Mouse (Mus musculus) MEL (cell line): ENCODE measurements around the gene Zfp932. TPM values are rescaled to one million over a fixed set of nuclear protein-coding genes. Genes with fewer than 3 reads are reported as not detected.
"Not testable (repeated sequence)": the region's sequence is repeated elsewhere in the genome, so short reads cannot be mapped to it uniquely, and the experiment has no call there.

Experiments
- DNase-seq: peaks from one replicate; pipeline ENCODE4 v3.0.0; 2011; ENCODE audit warnings: low read depth, low spot score
- H3K27ac ChIP-seq: 2 replicates; pipeline ENCODE4 v1.5.1; 2012; ENCODE audit warnings: low read depth, mild to moderate bottlenecking, control low read depth, low read length, moderate library complexity; ENCODE audit not compliant: control insufficient read depth
- H3K27me3 ChIP-seq, 2 experiments: fragments of 150-350 bp in 1 of 2; sonication (generic) in 1 of 2; 2 replicates each; pipeline ENCODE4 v1.6.1; 2012; ENCODE audit warnings: low read length in 2 of 2, mild to moderate bottlenecking in 2 of 2, improper control_type of control experiment in 1 of 2, moderate library complexity in 1 of 2; ENCODE audit not compliant: insufficient read depth in 2 of 2, control insufficient read depth in 1 of 2
- H3K36me3 ChIP-seq, 2 experiments: 2 replicates each; pipeline ENCODE4 v1.6.1; 2012 to 2014; ENCODE audit warnings: low read length in 2 of 2, improper control_type of control experiment in 1 of 2, inconsistent platforms in 1 of 2, mild to moderate bottlenecking in 1 of 2; ENCODE audit not compliant: insufficient read depth in 2 of 2, control insufficient read depth in 1 of 2
- H3K4me1 ChIP-seq, 2 experiments: fragments of 150-350 bp in 1 of 2; sonication (generic) in 1 of 2; 2 replicates each; pipeline ENCODE4 v1.6.1; 2012; ENCODE audit warnings: low read length in 2 of 2, improper control_type of control experiment in 1 of 2, mild to moderate bottlenecking in 1 of 2; ENCODE audit not compliant: insufficient read depth in 2 of 2, control insufficient read depth in 1 of 2
- H3K4me3 ChIP-seq, 2 experiments: fragments of 150-350 bp in 1 of 2; sonication (generic) in 1 of 2; 2 replicates each; pipeline ENCODE4 v1.5.1; 2012; ENCODE audit warnings: low read depth in 2 of 2, low read length in 2 of 2, mild to moderate bottlenecking in 2 of 2, moderate library complexity in 2 of 2, control low read depth in 1 of 2, improper control_type of control experiment in 1 of 2; ENCODE audit not compliant: control insufficient read depth in 1 of 2, insufficient read depth in 1 of 2
- H3K79me2 ChIP-seq: 2 replicates; pipeline ENCODE4 v1.6.1; 2012; ENCODE audit warnings: mild to moderate bottlenecking, low read length, moderate library complexity; ENCODE audit not compliant: control insufficient read depth, poor library complexity, insufficient read depth
- H3K9ac ChIP-seq: 2 replicates; pipeline ENCODE4 v1.6.1; 2012; ENCODE audit warnings: low read depth, mild to moderate bottlenecking, control low read depth, low read length, moderate library complexity; ENCODE audit not compliant: control insufficient read depth, poor library complexity, severe bottlenecking
- H3K9me3 ChIP-seq: fragments of 150-350 bp; sonication (generic); replicated peaks from 2 replicates; pipeline ENCODE4 v1.6.1; 2012; ENCODE audit warnings: mild to moderate bottlenecking, low read length, improper control_type of control experiment, moderate library complexity; ENCODE audit not compliant: insufficient read depth
- CHD2 ChIP-seq: IDR thresholded peaks from 2 replicates; pipeline ENCODE4 v1.6.1; 2011; ENCODE audit warnings: low read length, improper control_type of control experiment
- HCFC1 ChIP-seq: IDR thresholded peaks from 2 replicates; pipeline ENCODE4 v1.6.1; 2012; ENCODE audit warnings: low read depth, mild to moderate bottlenecking, inconsistent platforms, low read length, improper control_type of control experiment, moderate library complexity
- JUND ChIP-seq: IDR thresholded peaks from 2 replicates; pipeline ENCODE4 v1.6.1; 2011; ENCODE audit warnings: low read depth, mild to moderate bottlenecking, improper control_type of control experiment, low read length
- KAT2A ChIP-seq: conservative IDR thresholded peaks from 2 replicates; pipeline ENCODE4 v1.6.1; 2012; ENCODE audit warnings: low read depth, low read length, improper control_type of control experiment, inconsistent platforms
- MAX ChIP-seq: IDR thresholded peaks from 2 replicates; pipeline ENCODE4 v1.6.1; 2011; ENCODE audit warnings: low read length, improper control_type of control experiment
- MAZ ChIP-seq: IDR thresholded peaks from 2 replicates; pipeline ENCODE4 v1.6.1; 2012; ENCODE audit warnings: low read depth, mild to moderate bottlenecking, inconsistent platforms, low read length, improper control_type of control experiment
- MXI1 ChIP-seq: IDR thresholded peaks from 2 replicates; pipeline ENCODE4 v1.6.1; 2011; ENCODE audit warnings: mild to moderate bottlenecking, low read depth, low read length, improper control_type of control experiment
- NELFE ChIP-seq: IDR thresholded peaks from 2 replicates; pipeline ENCODE4 v1.6.1; 2011; ENCODE audit warnings: low read depth, low read length, improper control_type of control experiment
- POLR2A ChIP-seq, 2 experiments: IDR thresholded peaks; 2 replicates each; pipeline ENCODE4 v1.6.1; 2011 to 2012; ENCODE audit warnings: low read length in 2 of 2, mild to moderate bottlenecking in 2 of 2, control low read depth in 1 of 2, improper control_type of control experiment in 1 of 2, low read depth in 1 of 2, moderate library complexity in 1 of 2; ENCODE audit not compliant: control insufficient read depth in 1 of 2, insufficient read depth in 1 of 2, poor library complexity in 1 of 2
- POLR2AphosphoS2 ChIP-seq: IDR thresholded peaks from 2 replicates; pipeline ENCODE4 v1.6.1; 2011; ENCODE audit warnings: low read length, improper control_type of control experiment
- SIN3A ChIP-seq: IDR thresholded peaks from 2 replicates; pipeline ENCODE4 v1.6.1; 2012; ENCODE audit warnings: low read length, improper control_type of control experiment, inconsistent platforms
- TAL1 ChIP-seq: IDR thresholded peaks from 2 replicates; pipeline ENCODE4 v1.6.1; 2012; ENCODE audit warnings: mild to moderate bottlenecking, inconsistent platforms, low read length, moderate library complexity, mixed read lengths
- TBP ChIP-seq: IDR thresholded peaks from 2 replicates; pipeline ENCODE4 v1.8.0; 2011; ENCODE audit warnings: low read depth, low read length, improper control_type of control experiment
- TCF12 ChIP-seq: IDR thresholded peaks from 2 replicates; pipeline ENCODE4 v1.6.1; 2014; ENCODE audit warnings: low read depth, mild to moderate bottlenecking, inconsistent platforms, low read length, improper control_type of control experiment, moderate library complexity
- UBTF ChIP-seq: IDR thresholded peaks from 2 replicates; pipeline ENCODE4 v1.6.1; 2012; ENCODE audit warnings: low read depth, mild to moderate bottlenecking, inconsistent platforms, low read length, improper control_type of control experiment, moderate library complexity, borderline replicate concordance; ENCODE audit not compliant: insufficient read depth
- ZNF384 ChIP-seq: IDR thresholded peaks from 2 replicates; pipeline ENCODE4 v1.6.1; 2012; ENCODE audit warnings: low read depth, mild to moderate bottlenecking, inconsistent platforms, low read length, improper control_type of control experiment
- polyA plus RNA-seq, 2 experiments: library from polyadenylated mRNA; stranded (reverse) in 1 of 2; unstranded in 1 of 2; fragments of >175 nt in 1 of 2; fragments of >200 nt in 1 of 2; gene quantifications; 2 replicates each; pipeline versions ENCODE4 v1.2.1 to v1.2.4; 2012; ENCODE audit warnings: low replicate concordance in 2 of 2, low read depth in 1 of 2; ENCODE audit not compliant: insufficient read length in 2 of 2, insufficient read depth in 1 of 2, missing spikeins in 1 of 2
- total RNA-seq: library from RNA; depleted of rRNA; stranded (reverse); fragments of 300-350 nt; gene quantifications from 2 replicates; pipeline ENCODE4 v1.2.3, GENCODE M21; 2012; rRNA removed

The Zfp932 gene
- total RNA-seq: 18.0 and 18.8 TPM in 2 replicates
- 100 to 1,000 TPM in 1 of 2 experiments, 10 to 100 TPM in 1; 13.6 to 364 TPM for polyA plus RNA-seq

GRCm38 (mm10) chr5:109996026-109996937 is at the start of gene Zfp932:
TSS of gene Zfp932 (plus strand) at chr5:109996521.
- Histone ChIP-seq H3K9ac (peak within 1 kb of the TSS; percentile 80), H3K4me3 (peak within 1 kb of the TSS; percentile 48 to 91), H3K27ac (peak within 1 kb of the TSS; percentile 53), H3K79me2 (peaks cover 12% of the 10 kb centered on the region)
- H3K9me3 ChIP-seq, H3K4me1 ChIP-seq, H3K36me3 ChIP-seq, H3K27me3 ChIP-seq: not testable (repeated sequence)
- TF ChIP-seq TBP: peak; percentile 59
- TF ChIP-seq NELFE: peak; percentile 55
- TF ChIP-seq POLR2A (IDR thresholded peaks at IDR 0.05; ENCODE audit: control insufficient read depth in 1 of 2, insufficient read depth in 1 of 2, low read depth in 1 of 2, low read length in 2 of 2, poor library complexity in 1 of 2): peak; percentile 33 to 69; a peak in 2 of 4 replicates
- TF ChIP-seq MXI1: peak; percentile 47
- peak; percentile 66 for TF ChIP-seq HCFC1
- peak; percentile 92 for DNase-seq

- Histone ChIP-seq H3K9me3 (no peaks in the 10 kb centered on the region), H3K36me3 (no peaks in the 10 kb centered on the region), H3K4me3 (no peak overlapping the region), H3K79me2 (no peaks in the 10 kb centered on the region), H3K9ac (no peak overlapping the region)
- DNase-seq: no peak
- TF ChIP-seq MXI1: no peak
- no peak for TF ChIP-seq CHD2
- no peak for TF ChIP-seq ZNF384
- TF ChIP-seq TCF12: no peak
- TF ChIP-seq SIN3A: no peak
- no peak for TF ChIP-seq MAZ
- TF ChIP-seq KAT2A: no peak
- TF ChIP-seq MAX: no peak
- no peak for TF ChIP-seq TAL1
- TF ChIP-seq UBTF: no peak
- no peak for TF ChIP-seq POLR2AphosphoS2
- no peak for TF ChIP-seq JUND
- TF ChIP-seq, all 39 proteins: peak for 0
- H3K27me3 ChIP-seq: no peaks in the 10 kb centered on the region
- H3K27ac ChIP-seq: no peak overlapping the region
- no peaks in the 10 kb centered on the region for H3K4me1 ChIP-seq
These were observed 46.0 kb upstream of the Zfp932 start for GRCm38 (mm10) chr5:109950281-109950680.

- H3K4me3 ChIP-seq, H3K9ac ChIP-seq, H3K36me3 ChIP-seq, DNase-seq, H3K79me2 ChIP-seq, H3K27ac ChIP-seq, H3K9me3 ChIP-seq, H3K27me3 ChIP-seq, H3K4me1 ChIP-seq: not testable (repeated sequence)
These were observed 15.6 kb upstream of the Zfp932 start for GRCm38 (mm10) chr5:109980743-109981142.

GRCm38 (mm10) chr5:109995461-109995860 is 860 bp upstream of the Zfp932 start:
- not testable (repeated sequence) for H3K4me1 ChIP-seq, H3K9ac ChIP-seq, DNase-seq, H3K27me3 ChIP-seq, H3K36me3 ChIP-seq, H3K27ac ChIP-seq, H3K9me3 ChIP-seq
- H3K79me2 ChIP-seq: peaks cover 12% of the 10 kb centered on the region
- peak overlapping the region in 1 of 2 experiments; percentile 91; a peak in 1 of 4 replicates for H3K4me3 ChIP-seq
